Mouse (Mus musculus): Measurements from ENCODE around the gene Stat5b.

Gene Stat5b

GRCm38 (mm10) chr11:100770646-100771408 is 79.7 kb downstream of the Stat5b start, which contains the start of gene Ghdc:
Gene Ghdc, minus strand, starts transcription at chr11:100770957.
- peak; percentile 68 to 83 for DNase-seq (ENCODE audit: low spot score in 2 of 2)

- no peak for DNase-seq (ENCODE audit: low spot score in 2 of 2)
These were observed 80.5 kb downstream of the Stat5b start for GRCm38 (mm10) chr11:100769980-100770379.

- no peak for DNase-seq (ENCODE audit: low spot score in 2 of 2)
These were observed 82.7 kb downstream of the Stat5b start for GRCm38 (mm10) chr11:100767871-100768270.

DNA sequence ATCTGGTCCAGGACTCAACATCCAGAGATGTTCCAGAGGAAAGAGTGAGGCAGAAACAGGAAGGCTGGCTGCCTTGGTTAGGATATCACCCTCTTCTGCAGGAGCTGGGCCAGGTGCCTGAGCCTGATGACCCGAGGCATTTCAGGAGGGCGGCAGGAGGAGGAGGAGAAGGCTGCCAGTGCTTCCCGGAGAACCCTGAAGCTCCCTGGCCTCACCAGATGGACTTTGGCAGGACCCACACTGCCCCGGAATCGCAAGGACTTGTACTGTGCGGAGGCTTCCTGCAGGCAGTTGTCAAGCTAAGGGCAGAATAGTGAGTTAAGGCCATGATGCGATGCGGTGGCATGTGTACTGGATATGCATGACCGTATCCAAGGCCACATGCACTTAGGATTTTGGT is 83.8 kb downstream of the Stat5b start:
- no peak for DNase-seq (ENCODE audit: low spot score in 2 of 2)

- DNase-seq (ENCODE audit: low spot score in 2 of 2), result no peak
These were observed 87.7 kb downstream of the Stat5b start, which contains the start of gene Hcrt for GRCm38 (mm10) chr11:100762831-100763230. Gene Hcrt, minus strand, starts transcription at chr11:100762931.

DNA sequence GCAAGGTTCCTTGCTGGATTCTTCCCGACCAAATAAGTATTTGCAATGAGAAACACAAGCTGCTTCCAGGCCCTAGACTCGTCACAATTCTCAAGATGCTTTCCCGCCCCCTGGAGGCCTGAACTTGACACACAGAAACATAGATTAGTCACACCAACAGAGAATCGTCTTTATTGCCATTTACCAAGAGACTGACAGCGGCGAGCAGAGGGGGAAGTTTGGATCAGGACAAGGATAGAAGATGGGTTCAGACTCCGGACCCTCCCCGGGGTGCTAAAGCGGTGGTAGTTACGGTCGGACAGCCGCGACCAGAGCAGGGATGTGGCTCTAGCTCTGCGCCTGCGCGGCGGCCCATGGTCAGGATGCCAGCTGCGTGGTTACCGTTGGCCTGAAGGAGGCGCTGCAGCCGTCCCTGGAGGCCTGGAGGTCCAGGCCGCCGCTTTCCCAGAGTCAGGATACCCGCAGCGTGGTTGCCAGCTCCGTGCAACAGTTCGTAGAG is 88.9 kb downstream of the Stat5b start:
- peak; percentile 78 to 83 for DNase-seq (ENCODE audit: low spot score in 2 of 2)

DNA sequence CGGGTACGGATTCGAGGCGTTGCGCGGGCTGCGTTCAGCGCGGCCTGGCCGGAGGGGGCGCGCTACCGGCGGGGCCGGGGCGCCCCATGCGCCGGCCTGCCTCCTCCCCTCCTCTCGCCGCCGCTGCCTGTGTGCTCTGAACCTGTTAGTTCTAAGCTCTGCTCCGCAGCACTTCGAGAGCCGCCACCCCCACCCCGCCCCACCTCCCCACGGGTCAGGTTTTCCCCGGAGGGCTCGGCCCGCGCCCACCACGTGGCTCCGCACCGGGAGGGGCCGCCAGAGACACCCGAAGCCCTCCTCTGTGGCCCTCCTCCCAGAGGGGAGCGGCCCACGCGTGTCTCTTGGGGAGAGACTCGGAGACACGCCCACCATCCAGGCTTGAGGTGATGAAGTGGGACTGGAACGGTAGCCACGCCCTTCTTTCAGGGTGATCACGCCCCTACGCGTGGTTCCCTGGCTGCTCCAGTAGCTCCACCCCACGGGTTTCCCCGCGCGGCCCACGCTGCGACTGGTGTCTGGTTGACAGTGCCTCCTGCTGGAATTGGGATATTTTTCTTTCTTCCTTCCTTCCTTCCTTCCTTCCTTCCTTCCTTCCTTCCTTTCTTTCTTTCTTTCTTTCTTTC is 90.8 kb downstream of the Stat5b start, which contains the start of gene Kcnh4:
Kcnh4 (minus strand) TSS at position 332 of the 623 bp plus-strand sequence.
- no peak for DNase-seq (ENCODE audit: low spot score in 2 of 2)

- no peak for DNase-seq (ENCODE audit: low spot score in 2 of 2)
These were observed 91.6 kb downstream of the Stat5b start for GRCm38 (mm10) chr11:100758707-100759610.

DNA sequence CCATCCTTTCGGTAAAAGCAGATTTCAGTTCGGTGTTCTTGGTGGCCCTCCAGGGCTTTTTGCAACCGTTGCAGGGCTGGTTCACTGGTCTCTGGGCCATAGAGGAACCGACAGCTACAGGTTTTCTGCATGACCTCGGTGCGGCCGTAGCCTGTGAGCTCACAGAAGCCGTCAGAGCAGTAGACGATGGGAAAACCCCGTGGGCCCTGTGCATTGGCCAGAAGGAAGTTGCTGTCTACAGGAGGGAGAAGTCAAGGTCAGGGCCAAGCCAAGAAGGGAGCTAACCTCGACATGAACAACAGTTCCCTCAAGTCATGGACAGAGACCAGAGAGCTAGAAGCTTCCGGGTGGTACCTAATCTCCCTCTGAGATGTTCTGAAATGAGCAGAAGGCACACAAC is 93.0 kb downstream of the Stat5b start:
- DNase-seq (ENCODE audit: low spot score in 2 of 2), result no peak

DNA sequence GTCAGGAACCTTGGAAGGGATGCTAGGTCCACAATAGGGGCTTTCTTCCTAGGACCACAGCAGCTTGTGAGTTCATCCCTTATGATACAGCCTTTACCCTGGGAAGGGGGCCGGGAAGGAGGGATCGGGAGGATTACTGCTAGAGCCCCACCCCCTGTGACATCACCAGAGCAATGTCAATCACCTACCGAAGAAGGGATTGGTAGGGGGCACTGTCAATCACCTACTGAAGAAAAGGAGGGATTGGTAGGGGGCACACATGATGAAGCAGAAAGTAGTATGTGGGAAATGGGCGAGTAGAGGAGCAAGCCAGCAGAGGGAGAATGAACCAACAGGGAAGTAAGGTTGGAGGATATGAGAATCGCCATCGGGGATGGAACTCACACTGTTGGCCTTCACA is 94.0 kb downstream of the Stat5b start:
- DNase-seq (ENCODE audit: low spot score in 2 of 2), result no peak

DNA sequence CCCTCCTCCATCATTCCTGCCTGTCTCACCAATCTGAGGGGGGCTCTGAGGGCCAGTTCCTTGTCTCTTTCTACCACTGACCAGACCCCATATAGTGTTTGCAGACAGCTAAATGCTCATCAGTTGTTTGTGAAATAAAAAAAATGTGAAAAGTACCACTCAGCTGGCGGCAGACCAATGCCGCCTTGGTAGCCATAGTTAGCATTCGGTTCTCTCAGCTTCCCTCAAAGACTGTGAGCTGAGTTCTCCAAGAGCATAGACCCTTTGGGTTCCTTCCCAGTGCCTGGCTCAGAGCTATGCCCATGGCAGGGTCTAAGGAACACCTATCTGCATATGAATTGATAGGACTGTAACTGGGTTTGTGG is 95.8 kb downstream of the Stat5b start:
- no peak for DNase-seq (ENCODE audit: low spot score in 2 of 2)

GRCm38 (mm10) chr11:100754021-100754692 is 96.4 kb downstream of the Stat5b start:
- no peak for DNase-seq (ENCODE audit: low spot score in 2 of 2)

GRCm38 (mm10) chr11:100752294-100752693 is 98.2 kb downstream of the Stat5b start:
- DNase-seq (ENCODE audit: low spot score in 2 of 2), result no peak

DNA sequence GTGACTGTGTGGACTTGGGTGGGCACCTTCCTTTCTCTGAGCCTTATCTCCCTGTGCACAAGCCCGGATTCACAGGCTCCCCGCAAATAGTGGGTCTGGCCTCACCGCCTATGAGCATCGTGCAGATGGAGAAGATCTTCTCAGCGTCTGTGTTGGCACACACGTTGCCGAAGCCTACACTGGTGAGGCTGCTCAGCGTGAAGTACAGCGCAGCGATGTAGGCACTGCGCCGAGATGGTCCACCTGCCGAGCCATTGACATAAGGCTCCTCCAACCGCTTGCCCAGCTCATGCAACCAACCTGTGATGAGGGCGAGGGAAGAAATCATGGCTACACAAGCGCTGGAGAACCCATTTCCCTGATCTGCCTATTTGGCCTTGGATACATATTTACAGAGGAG is 100.4 kb downstream of the Stat5b start:
- no peak for DNase-seq (ENCODE audit: low spot score in 2 of 2)

DNA sequence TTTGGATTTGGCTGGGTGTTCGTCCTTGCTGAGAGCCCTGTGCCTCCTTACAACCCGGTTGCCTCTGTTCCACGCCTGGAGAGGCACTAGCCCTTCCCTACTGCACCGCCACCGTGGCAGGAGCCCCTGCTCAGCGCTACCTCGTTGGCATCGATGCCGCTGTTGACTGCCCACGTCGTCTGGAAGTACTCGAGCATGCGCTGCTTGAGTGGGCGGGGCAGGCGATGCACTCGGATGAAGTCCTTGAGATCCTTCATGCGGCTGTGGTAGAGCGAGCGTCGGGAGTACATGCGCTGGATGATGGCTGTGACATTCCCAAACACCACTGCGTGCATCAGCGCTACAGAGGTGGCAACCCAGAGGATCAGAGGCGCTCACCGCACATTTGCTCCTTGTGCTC is 101.1 kb downstream of the Stat5b start:
- DNase-seq (ENCODE audit: low spot score in 2 of 2), result no peak

- no peak for DNase-seq (ENCODE audit: low spot score in 2 of 2)
These were observed 101.9 kb downstream of the Stat5b start for GRCm38 (mm10) chr11:100748620-100749019.

GRCm38 (mm10) chr11:100747114-100747513 is 103.4 kb downstream of the Stat5b start:
- DNase-seq (ENCODE audit: low spot score in 2 of 2), result no peak

DNA sequence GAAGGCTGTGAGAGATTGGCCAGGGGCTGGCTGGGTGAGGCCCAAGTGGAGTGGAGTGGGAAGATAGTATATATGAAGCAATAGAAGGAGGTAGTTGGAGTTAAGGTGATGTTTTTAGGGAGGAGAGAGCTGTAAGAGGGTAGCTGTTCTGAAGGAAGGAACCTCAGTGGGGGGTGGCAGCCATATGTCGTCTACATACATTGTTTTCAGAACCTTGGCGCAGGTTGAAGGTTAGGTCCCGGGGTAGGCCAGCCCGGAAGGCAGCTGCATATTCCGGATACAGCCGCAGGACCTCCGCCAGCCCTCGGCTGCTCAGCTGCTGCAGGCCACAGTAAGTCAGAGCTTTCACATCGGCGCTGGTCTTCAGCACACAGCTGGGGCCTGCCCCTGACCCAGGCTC is 104.0 kb downstream of the Stat5b start:
- DNase-seq (ENCODE audit: low spot score in 2 of 2), result no peak

DNA sequence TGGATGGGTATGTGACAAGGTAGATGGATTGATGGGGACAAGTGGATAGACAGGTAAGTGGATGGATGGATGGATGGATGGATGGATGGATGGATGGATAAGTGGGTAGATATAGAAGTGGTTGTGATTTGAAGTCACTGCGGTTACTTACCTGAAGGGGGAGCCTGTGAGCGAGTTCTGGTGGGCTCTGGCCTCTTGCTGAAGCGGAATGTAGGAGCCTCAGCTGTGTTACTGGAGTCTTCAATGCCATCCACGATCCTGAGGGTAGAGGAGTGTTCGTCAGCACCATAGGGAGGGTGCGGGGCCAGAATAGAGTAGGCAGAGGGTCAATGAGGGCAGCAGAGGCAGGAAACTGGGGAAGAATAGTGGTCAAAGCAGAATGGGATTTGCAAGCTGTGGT is 105.4 kb downstream of the Stat5b start:
- DNase-seq (ENCODE audit: low spot score in 2 of 2), result no peak

DNA sequence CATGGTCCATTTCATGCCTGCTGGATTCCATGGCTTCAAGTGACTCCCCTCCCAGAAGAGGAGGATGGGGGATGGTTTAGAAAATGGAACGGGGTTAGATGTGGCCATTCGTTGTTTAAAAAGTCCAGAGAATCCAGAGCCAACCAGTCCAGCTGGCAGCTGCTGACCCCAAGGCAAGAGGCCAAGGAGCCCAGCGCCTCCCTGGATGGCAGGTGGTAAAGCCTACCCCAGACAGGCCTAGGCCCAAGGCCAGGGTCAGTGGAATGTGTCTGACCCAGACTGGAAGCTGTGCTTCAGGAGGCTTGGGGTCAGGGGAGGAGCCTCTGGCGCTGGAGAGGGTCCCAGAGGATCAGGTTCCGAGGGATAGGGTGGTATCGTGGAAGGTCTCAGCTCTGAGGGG is 109.2 kb downstream of the Stat5b start:
- no peak for DNase-seq (ENCODE audit: low spot score in 2 of 2)

GRCm38 (mm10) chr11:100738749-100739148 is 111.8 kb downstream of the Stat5b start:
- no peak for DNase-seq (ENCODE audit: low spot score in 2 of 2)

All from urinary bladder, postnatal 4 days (tissue).